Mouse (Mus musculus) limb, embryonic 12.5 days (tissue): Measurements from ENCODE around the gene Kcnn4. TPM values are rescaled to one million over a fixed set of nuclear protein-coding genes. Genes with fewer than 3 reads are reported as not detected.
"Not testable (repeated sequence)": the region's sequence is repeated elsewhere in the genome, so short reads cannot be mapped to it uniquely, and the experiment has no call there.

Source experiments
- ATAC-seq: fragments of 200-750 bp; cut with Nextera tagmentation; 2 replicates; pipeline ENCODE4 v1.8.0; 2017; ENCODE audit warnings: low read depth, moderate TSS enrichment; ENCODE audit not compliant: insufficient number of reproducible peaks, insufficient read depth, low FRiP score, low TSS enrichment
- H3K27ac ChIP-seq: fragments of 300-500 bp; sonication (generic); 2 replicates; pipeline ENCODE4 v1.5.1; 2016; ENCODE audit warnings: mild to moderate bottlenecking, moderate library complexity
- H3K27me3 ChIP-seq: fragments of 300-500 bp; sonication (generic); 2 replicates; pipeline ENCODE4 v1.6.1; 2016; ENCODE audit warnings: mild to moderate bottlenecking, moderate library complexity
- H3K36me3 ChIP-seq: fragments of 300-500 bp; sonication (generic); 2 replicates; pipeline ENCODE4 v1.6.1; 2016; ENCODE audit warnings: mild to moderate bottlenecking, moderate library complexity
- H3K4me1 ChIP-seq: fragments of 300-500 bp; sonication (generic); replicated peaks from 2 replicates; pipeline ENCODE4 v1.6.1; 2016
- H3K4me2 ChIP-seq: fragments of 300-500 bp; sonication (generic); 2 replicates; pipeline ENCODE4 v1.6.1; 2016; ENCODE audit warnings: mild to moderate bottlenecking, moderate library complexity
- H3K4me3 ChIP-seq: fragments of 300-500 bp; sonication (generic); replicated peaks from 2 replicates; pipeline ENCODE4 v1.5.1; 2016; ENCODE audit warnings: mild to moderate bottlenecking
- H3K9ac ChIP-seq: fragments of 300-500 bp; sonication (generic); replicated peaks from 2 replicates; pipeline ENCODE4 v1.6.1; 2016; ENCODE audit warnings: mild to moderate bottlenecking, moderate library complexity
- H3K9me3 ChIP-seq: fragments of 300-500 bp; sonication (generic); 2 replicates; pipeline ENCODE4 v1.6.1; 2016; ENCODE audit warnings: mild to moderate bottlenecking, moderate library complexity
- WGBS: fragments of 180-500 bp; shearing (Covaris S2); methylation state at CpG from one replicate; pipeline ENCODE4 v1.1.7; 2016; 5-methylcytosine and 5-hydroxymethylcytosine counted together
- polyA plus RNA-seq: library from polyadenylated mRNA; unstranded; fragments of >200 nt; fragmentation: Nextera tagmentation; extraction: Ambion mirVana; gene quantifications from 2 replicates; pipeline ENCODE4 v1.2.1, GENCODE M21; 2016

Gene Kcnn4
- polyA plus RNA-seq, 1 experiment from 2014 or later = 2.1 TPM

GRCm38 (mm10) chr7:24394054-24394453 is 24.0 kb downstream of the Kcnn4 start:
- Histone ChIP-seq H3K4me1 (peaks cover 46% of the 10 kb centered on the region), H3K4me2 (peak overlapping the region; percentile 28; the same call in 1 of the 2 replicates), H3K4me3 (no peak overlapping the region), H3K9me3 (no peaks in the 10 kb centered on the region), H3K27ac (peak overlapping the region; percentile 90), H3K9ac (0 out of 2 replicates have a peak overlapping the region, but pooled peaks have one; percentile 48), H3K27me3 (no peaks in the 10 kb centered on the region), H3K36me3 (no peaks in the 10 kb centered on the region)
- no peak for ATAC-seq
- WGBS = 86% methylated on average over 3 of the region's 3 CpGs

- ATAC-seq = no peak
- Histone ChIP-seq H3K9me3 (no peaks in the 10 kb centered on the region), H3K4me2 (peak overlapping the region; percentile 28), H3K9ac (peak overlapping the region; percentile 48), H3K36me3 (no peaks in the 10 kb centered on the region), H3K27me3 (no peaks in the 10 kb centered on the region), H3K4me1 (peaks cover 40% of the 10 kb centered on the region), H3K27ac (peak overlapping the region; percentile 90), H3K4me3 (no peak overlapping the region)
- 35% methylated on average over 15 of the region's 15 CpGs for WGBS
Observed at GRCm38 (mm10) chr7:24394475-24395161, 24.6 kb downstream of the Kcnn4 start.

- no peaks in the 10 kb centered on the region for H3K27me3 ChIP-seq
- WGBS = 78% methylated on average over 11 of the region's 11 CpGs
- no peak overlapping the region for H3K4me3 ChIP-seq
- H3K4me2 ChIP-seq = no peak overlapping the region
- no peak overlapping the region for H3K27ac ChIP-seq
- no peak for ATAC-seq
- no peak overlapping the region for H3K9ac ChIP-seq
- no peaks in the 10 kb centered on the region; the same call in 1 of the 2 replicates for H3K36me3 ChIP-seq
- H3K9me3 ChIP-seq = no peaks in the 10 kb centered on the region
- peaks cover 19% of the 10 kb centered on the region for H3K4me1 ChIP-seq
Observed at GRCm38 (mm10) chr7:24396832-24397231, 26.8 kb downstream of the Kcnn4 start.

DNA sequence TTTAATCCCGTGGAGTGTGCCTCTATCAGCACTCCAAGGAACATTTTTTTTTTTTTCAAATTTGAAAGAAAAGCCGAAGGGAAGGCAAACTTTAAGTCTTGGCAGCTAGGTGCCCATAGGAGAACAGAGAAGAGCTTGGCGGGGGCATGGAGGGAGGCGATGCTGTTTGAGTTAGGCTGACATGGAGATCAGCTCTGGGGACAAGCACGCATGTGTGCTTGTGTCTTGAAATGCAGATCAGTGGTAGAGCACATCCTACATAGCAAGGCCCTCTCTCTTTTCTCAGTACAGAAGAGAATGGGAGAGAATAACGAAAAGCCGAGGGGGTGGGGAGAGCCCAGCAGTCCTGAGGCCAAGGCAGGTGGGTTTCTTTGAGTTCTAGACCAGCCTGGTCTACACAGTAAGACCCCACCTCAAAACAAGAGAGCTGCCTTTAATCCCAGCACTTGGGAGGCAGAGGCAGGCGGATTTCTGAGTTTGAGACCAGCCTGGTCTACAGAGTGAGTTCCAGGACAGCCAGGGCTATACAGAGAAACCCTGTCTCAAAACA is 28.4 kb downstream of the Kcnn4 start:
- H3K9me3 ChIP-seq = 0 out of 2 replicates have a peak, but pooled peaks cover 6% of the 10 kb centered on the region
- H3K27me3 ChIP-seq = no peaks in the 10 kb centered on the region
- no peak overlapping the region for H3K4me3 ChIP-seq
- no peak overlapping the region for H3K9ac ChIP-seq
- 96% methylated on average over 8 of the region's 8 CpGs for WGBS
- no peak for ATAC-seq
- peaks cover 13% of the 10 kb centered on the region for H3K36me3 ChIP-seq
- H3K27ac ChIP-seq = no peak overlapping the region
- no peak overlapping the region for H3K4me2 ChIP-seq
- H3K4me1 ChIP-seq = peaks cover 18% of the 10 kb centered on the region

- 2% methylated on average over 66 of the region's 66 CpGs for WGBS
- H3K36me3 ChIP-seq = peaks cover 23% of the 10 kb centered on the region
Observed at GRCm38 (mm10) chr7:24399256-24400081, 29.4 kb downstream of the Kcnn4 start, which contains the start of gene Smg9. Gene Smg9, plus strand, starts transcription at chr7:24399619.

DNA sequence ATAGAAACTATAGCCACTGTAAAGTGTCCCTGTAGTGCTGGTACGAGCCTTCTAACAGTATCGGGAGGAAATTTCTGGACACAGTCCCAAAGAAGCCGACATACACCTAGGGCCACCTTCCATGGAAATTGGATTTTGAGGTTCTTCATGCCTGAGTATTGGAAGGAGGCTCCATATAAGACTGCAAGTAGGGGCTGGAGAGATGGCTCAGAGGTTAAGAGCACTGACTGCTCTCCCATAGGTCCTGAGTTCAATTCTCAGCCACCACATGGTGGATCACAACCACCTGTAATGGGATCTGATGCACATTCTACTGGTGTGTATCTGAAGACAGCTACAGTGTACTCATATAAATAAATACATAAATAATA is 30.0 kb downstream of the Kcnn4 start:
- H3K4me3 ChIP-seq = peak overlapping the region; percentile 63
- no peak for ATAC-seq
- H3K27ac ChIP-seq = peak overlapping the region; percentile 97; the same call in 1 of the 2 replicates
- no peaks in the 10 kb centered on the region for H3K27me3 ChIP-seq
- peaks cover 29% of the 10 kb centered on the region for H3K36me3 ChIP-seq
- 22% methylated on average over 3 of the region's 3 CpGs for WGBS
- H3K9ac ChIP-seq = peak overlapping the region; percentile 52; the same call in 1 of the 2 replicates
- H3K9me3 ChIP-seq = 0 out of 2 replicates have a peak, but pooled peaks cover 6% of the 10 kb centered on the region
- H3K4me1 ChIP-seq = peaks cover 8% of the 10 kb centered on the region
- H3K4me2 ChIP-seq = peak overlapping the region; percentile 60

More at GRCm38 (mm10) chr7:24399256-24400081, 29.4 kb downstream of the Kcnn4 start, which contains the start of gene Smg9:
- Histone ChIP-seq H3K9me3 (0 out of 2 replicates have a peak, but pooled peaks cover 6% of the 10 kb centered on the region), H3K4me1 (peaks cover 14% of the 10 kb centered on the region), H3K9ac (peak within 1 kb of the TSS; percentile 52; the same call in 1 of the 2 replicates), H3K4me3 (peak within 1 kb of the TSS; percentile 63), H3K27ac (peak within 1 kb of the TSS; percentile 97), H3K27me3 (no peaks in the 10 kb centered on the region), H3K4me2 (peak within 1 kb of the TSS; percentile 60)
- ATAC-seq = peak; percentile 91

- not testable (repeated sequence) for H3K27me3 ChIP-seq, H3K9ac ChIP-seq, H3K27ac ChIP-seq, ATAC-seq, H3K9me3 ChIP-seq, H3K4me1 ChIP-seq
- 94% methylated on average over 4 of the region's 4 CpGs for WGBS
- H3K4me2 ChIP-seq = peak overlapping the region; percentile 60
- H3K36me3 ChIP-seq = peaks cover 33% of the 10 kb centered on the region
- H3K4me3 ChIP-seq = peak overlapping the region; percentile 63; the same call in 1 of the 2 replicates
Observed at GRCm38 (mm10) chr7:24400489-24400888, 30.4 kb downstream of the Kcnn4 start.

- Histone ChIP-seq H3K27me3 (no peaks in the 10 kb centered on the region), H3K9me3 (0 out of 2 replicates have a peak, but pooled peaks cover 6% of the 10 kb centered on the region), H3K27ac (no peak overlapping the region), H3K4me3 (no peak overlapping the region), H3K4me1 (peaks cover 18% of the 10 kb centered on the region), H3K4me2 (no peak overlapping the region), H3K9ac (no peak overlapping the region), H3K36me3 (peaks cover 51% of the 10 kb centered on the region)
- no peak for ATAC-seq
- 96% methylated on average over 9 of the region's 9 CpGs for WGBS
Observed at GRCm38 (mm10) chr7:24402851-24403250, 32.8 kb downstream of the Kcnn4 start.

DNA sequence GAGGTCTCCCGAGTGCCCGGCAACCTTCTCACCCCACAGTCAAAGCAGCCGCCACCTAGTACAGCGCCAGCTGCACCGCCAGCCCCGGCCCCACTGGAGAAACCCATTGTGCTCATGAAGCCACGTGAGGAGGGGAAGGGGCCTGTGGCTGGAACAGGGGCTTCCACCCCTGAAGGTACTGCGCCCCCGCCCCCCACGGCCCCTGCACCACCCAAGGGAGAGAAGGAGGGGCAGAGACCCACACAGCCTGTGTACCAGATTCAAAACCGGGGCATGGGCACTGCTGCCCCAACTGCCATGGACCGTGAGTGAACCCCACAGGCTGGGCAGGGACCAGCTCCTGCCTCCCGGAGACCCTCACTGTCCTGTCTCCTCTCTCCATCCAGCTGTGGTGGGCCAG is 35.6 kb downstream of the Kcnn4 start:
- Histone ChIP-seq H3K9ac (no peak overlapping the region), H3K36me3 (peaks cover 62% of the 10 kb centered on the region), H3K9me3 (0 out of 2 replicates have a peak, but pooled peaks cover 6% of the 10 kb centered on the region), H3K4me2 (no peak overlapping the region), H3K27me3 (no peaks in the 10 kb centered on the region), H3K4me3 (no peak overlapping the region), H3K4me1 (peaks cover 18% of the 10 kb centered on the region), H3K27ac (peak overlapping the region; percentile 76; the same call in 1 of the 2 replicates)
- 90% methylated on average over 13 of the region's 13 CpGs for WGBS
- ATAC-seq = no peak

- peak; percentile 66 for ATAC-seq
Observed at GRCm38 (mm10) chr7:24406528-24407344, 36.7 kb downstream of the Kcnn4 start.

More at GRCm38 (mm10) chr7:24406528-24407344, 36.7 kb downstream of the Kcnn4 start:
- Histone ChIP-seq H3K9ac (0 out of 2 replicates have a peak overlapping the region, but pooled peaks have one; percentile 18), H3K9me3 (0 out of 2 replicates have a peak, but pooled peaks cover 6% of the 10 kb centered on the region), H3K4me3 (no peak overlapping the region), H3K36me3 (peaks cover 62% of the 10 kb centered on the region), H3K4me1 (peaks cover 18% of the 10 kb centered on the region), H3K27me3 (no peaks in the 10 kb centered on the region), H3K4me2 (no peak overlapping the region), H3K27ac (peak overlapping the region; percentile 76)
- WGBS = 38% methylated on average over 5 of the region's 5 CpGs
